Mouse (Mus musculus) limb, embryonic 14.5 days (tissue): Measurements from ENCODE around the gene Trim63. TPM values are rescaled to one million over a fixed set of nuclear protein-coding genes. Genes with fewer than 3 reads are reported as not detected.

ENCODE experiments used
- ATAC-seq: fragments of 200-750 bp; cut with Nextera tagmentation; 2 replicates; pipeline ENCODE4 v1.8.0; 2017; ENCODE audit warnings: low read depth, moderate number of reproducible peaks, moderate TSS enrichment; ENCODE audit not compliant: low FRiP score
- DNase-seq: peaks from one replicate; pipeline ENCODE4 v3.0.0-alpha.2; 2015; ENCODE audit warnings: low spot score
- H3K27ac ChIP-seq: fragments of 300-500 bp; sonication (generic); replicated peaks from 2 replicates; pipeline ENCODE4 v1.5.1; 2014; ENCODE audit warnings: low read depth, mild to moderate bottlenecking, low read length, moderate library complexity, mixed read lengths
- H3K27me3 ChIP-seq: fragments of 300-500 bp; sonication (generic); 2 replicates; pipeline ENCODE4 v1.6.1; 2014; ENCODE audit warnings: low read length, mixed read lengths; ENCODE audit not compliant: control insufficient read depth, insufficient read depth
- H3K36me3 ChIP-seq: fragments of 300-500 bp; sonication (generic); 2 replicates; pipeline ENCODE4 v1.6.1; 2014; ENCODE audit warnings: mild to moderate bottlenecking, low read length, moderate library complexity, mixed read lengths; ENCODE audit not compliant: control insufficient read depth, insufficient read depth
- H3K4me1 ChIP-seq: fragments of 300-500 bp; sonication (generic); 2 replicates; pipeline ENCODE4 v1.6.1; 2014; ENCODE audit warnings: antibody characterized with exemption, low read length, mixed read lengths; ENCODE audit not compliant: control insufficient read depth, insufficient read depth
- H3K4me2 ChIP-seq: fragments of 300-500 bp; sonication (generic); replicated peaks from 2 replicates; pipeline ENCODE4 v1.6.1; 2014; ENCODE audit warnings: low read depth, mild to moderate bottlenecking, low read length, moderate library complexity; ENCODE audit not compliant: severe bottlenecking
- H3K4me3 ChIP-seq: fragments of 300-500 bp; sonication (generic); replicated peaks from 2 replicates; pipeline ENCODE4 v1.5.1; 2014; ENCODE audit warnings: low read length
- H3K9ac ChIP-seq: fragments of 300-500 bp; sonication (generic); 2 replicates; pipeline ENCODE4 v1.6.1; 2014; ENCODE audit warnings: mild to moderate bottlenecking, low read depth, low read length, moderate library complexity; ENCODE audit not compliant: severe bottlenecking
- H3K9me3 ChIP-seq: fragments of 300-500 bp; sonication (generic); 2 replicates; pipeline ENCODE4 v1.6.1; 2016; ENCODE audit warnings: low read length; ENCODE audit not compliant: control insufficient read depth
- POLR2A ChIP-seq: fragments of 200-500 bp; IDR thresholded peaks from 2 replicates; pipeline ENCODE4 v1.8.0; 2012; ENCODE audit warnings: inconsistent platforms, mild to moderate bottlenecking, moderate library complexity, borderline replicate concordance; ENCODE audit not compliant: insufficient read depth, insufficient read length; ENCODE audit errors: extremely low read depth
- WGBS: fragments of 180-500 bp; shearing (Covaris S2); extraction: QIAGEN DNeasy Blood & Tissue Kit; methylation state at CpG from one replicate; pipeline ENCODE4 v1.1.7; 2014; 5-methylcytosine and 5-hydroxymethylcytosine counted together
- polyA plus RNA-seq, 2 experiments: library from polyadenylated mRNA; depleted of rRNA in 1 of 2; stranded (reverse) in 1 of 2; unstranded in 1 of 2; fragments of >200 nt; fragmentation: Nextera tagmentation in 1 of 2; extraction: Ambion mirVana in 1 of 2; gene quantifications; 2 replicates each; pipeline versions ENCODE4 v1.2.1 to v1.2.3; 2012 to 2014

The Trim63 gene
- polyA plus RNA-seq, 2 experiments = 1.4 to 5.1 TPM

- Histone ChIP-seq H3K27me3 (no peaks in the 10 kb centered on the region), H3K4me1 (peaks cover 7% of the 10 kb centered on the region; the same call in 1 of the 2 replicates), H3K9ac (no peak overlapping the region), H3K27ac (no peak overlapping the region), H3K4me2 (no peak overlapping the region), H3K36me3 (no peaks in the 10 kb centered on the region), H3K4me3 (no peak overlapping the region), H3K9me3 (no peaks in the 10 kb centered on the region; the same call in 1 of the 2 replicates)
- ATAC-seq = no peak
- TF ChIP-seq POLR2A = no peak
- 70% methylated on average over 9 of the region's 9 CpGs for WGBS
- no peak for DNase-seq
Measured at GRCm38 (mm10) chr4:134315470-134315869, 550 bp downstream of the Trim63 start.

- no peak for TF ChIP-seq POLR2A
- peaks cover 7% of the 10 kb centered on the region; the same call in 1 of the 2 replicates for H3K4me1 ChIP-seq
- DNase-seq (no peak), ATAC-seq (no peak)
- no peaks in the 10 kb centered on the region for H3K27me3 ChIP-seq
- WGBS = 42% methylated on average over 16 of the region's 16 CpGs
- H3K9me3 ChIP-seq = no peaks in the 10 kb centered on the region; the same call in 1 of the 2 replicates
- H3K36me3 ChIP-seq = no peaks in the 10 kb centered on the region
- no peak overlapping the region for H3K27ac ChIP-seq
- H3K4me3 ChIP-seq = no peak overlapping the region
- no peak overlapping the region for H3K4me2 ChIP-seq
- H3K9ac ChIP-seq = no peak overlapping the region
Measured at GRCm38 (mm10) chr4:134316390-134316789, 1.5 kb downstream of the Trim63 start.

- H3K4me3 ChIP-seq = no peak overlapping the region
- H3K27me3 ChIP-seq = no peaks in the 10 kb centered on the region
- no peak for TF ChIP-seq POLR2A
- H3K9ac ChIP-seq = no peak overlapping the region
- DNase-seq (no peak), ATAC-seq (no peak)
- H3K9me3 ChIP-seq = no peaks in the 10 kb centered on the region
- no peak overlapping the region for H3K27ac ChIP-seq
- no peaks in the 10 kb centered on the region for H3K36me3 ChIP-seq
- H3K4me1 ChIP-seq = peaks cover 7% of the 10 kb centered on the region; the same call in 1 of the 2 replicates
- 83% methylated on average over 5 of the region's 5 CpGs for WGBS
- no peak overlapping the region for H3K4me2 ChIP-seq
Measured at GRCm38 (mm10) chr4:134319074-134319473, 4.2 kb downstream of the Trim63 start.

- no peak for DNase-seq
- peaks cover 2% of the 10 kb centered on the region; the same call in 1 of the 2 replicates for H3K4me1 ChIP-seq
- WGBS = 59% methylated on average over 5 of the region's 5 CpGs
- H3K9ac ChIP-seq = no peak overlapping the region
- H3K4me2 ChIP-seq = no peak overlapping the region
- H3K9me3 ChIP-seq = no peaks in the 10 kb centered on the region
- no peaks in the 10 kb centered on the region for H3K27me3 ChIP-seq
- no peaks in the 10 kb centered on the region for H3K36me3 ChIP-seq
- H3K27ac ChIP-seq = no peak overlapping the region
- ATAC-seq = no peak
- TF ChIP-seq POLR2A = no peak
- H3K4me3 ChIP-seq = no peak overlapping the region
Measured at GRCm38 (mm10) chr4:134319674-134320073, 4.8 kb downstream of the Trim63 start.

- 62% methylated on average over 3 of the region's 3 CpGs for WGBS
Measured at GRCm38 (mm10) chr4:134321524-134321923, 6.6 kb downstream of the Trim63 start.

GRCm38 (mm10) chr4:134324655-134325054 is 9.7 kb downstream of the Trim63 start:
- Histone ChIP-seq H3K36me3 (no peaks in the 10 kb centered on the region), H3K4me3 (no peak overlapping the region), H3K27me3 (no peaks in the 10 kb centered on the region), H3K9ac (no peak overlapping the region), H3K27ac (no peak overlapping the region), H3K4me1 (no peaks in the 10 kb centered on the region), H3K9me3 (no peaks in the 10 kb centered on the region), H3K4me2 (no peak overlapping the region)
- WGBS = 73% methylated on average over 5 of the region's 5 CpGs
- no peak for ATAC-seq
- no peak for DNase-seq
- TF ChIP-seq POLR2A = no peak

More at GRCm38 (mm10) chr4:134321524-134321923, 6.6 kb downstream of the Trim63 start:
- no peak for ATAC-seq
- no peak overlapping the region for H3K4me2 ChIP-seq
- H3K9me3 ChIP-seq = no peaks in the 10 kb centered on the region
- no peaks in the 10 kb centered on the region for H3K4me1 ChIP-seq
- no peak for DNase-seq
- no peak overlapping the region for H3K4me3 ChIP-seq
- no peaks in the 10 kb centered on the region for H3K36me3 ChIP-seq
- H3K27me3 ChIP-seq = no peaks in the 10 kb centered on the region
- H3K27ac ChIP-seq = no peak overlapping the region
- no peak for TF ChIP-seq POLR2A
- H3K9ac ChIP-seq = no peak overlapping the region
